Mouse (Mus musculus): ENCODE data around the gene Plekhg6.

DNA sequence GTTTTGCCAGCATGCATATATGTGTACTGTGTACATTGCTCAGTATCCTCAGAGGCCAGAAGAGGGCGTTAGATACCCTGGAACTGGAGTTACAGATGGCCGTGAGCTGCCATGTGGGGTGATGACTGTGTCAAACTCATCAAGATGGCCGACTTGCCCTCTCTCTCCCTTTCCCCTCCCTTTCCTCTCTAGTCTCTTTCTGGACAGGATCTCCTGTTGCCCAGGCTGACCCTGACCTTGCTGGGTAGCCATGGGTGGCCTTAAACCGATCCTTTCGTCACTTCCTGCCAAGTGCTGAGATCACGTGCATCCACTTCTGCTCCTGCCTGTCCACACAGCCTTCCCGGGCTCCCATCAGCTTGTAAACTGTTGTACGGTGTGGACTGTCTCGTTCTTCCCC is 20.6 kb downstream of the Plekhg6 start:
- TF ChIP-seq POLR2A (IDR thresholded peaks at IDR 0.05; ENCODE audit: low read depth, low read length), result no peak
- peak; percentile 24; the same call in 1 of the 2 replicates for TF ChIP-seq CTCF (IDR thresholded peaks at IDR 0.05; ENCODE audit: extremely low read depth, insufficient read length, insufficient replicate concordance, low read depth, low read length)
